Mouse (Mus musculus) splenic B cell, adult 2 months (primary cell): ENCODE measurements around the gene Msx3.

Source experiments
- DNase-seq: peaks from one replicate; pipeline ENCODE4 v3.0.0-alpha.2; 2011; ENCODE audit warnings: low read depth, low spot score
- H3K27me3 ChIP-seq: 2 replicates; pipeline ENCODE4 v1.6.1; 2012; ENCODE audit warnings: mild to moderate bottlenecking, low read length, moderate library complexity, mixed read lengths; ENCODE audit not compliant: control insufficient read depth, poor library complexity, insufficient read depth, severe bottlenecking
- H3K36me3 ChIP-seq: 2 replicates; pipeline ENCODE4 v1.6.1; 2012; ENCODE audit warnings: mild to moderate bottlenecking, low read length, moderate library complexity, mixed read lengths; ENCODE audit not compliant: control insufficient read depth, poor library complexity, insufficient read depth, severe bottlenecking

Gene Msx3

GRCm38 (mm10) chr7:140063092-140063491 is 14.2 kb upstream of the Msx3 start:
- peaks cover 2% of the 10 kb centered on the region; the same call in 1 of the 2 replicates for H3K27me3 ChIP-seq
- no peaks in the 10 kb centered on the region for H3K36me3 ChIP-seq
- DNase-seq: peak; percentile 80

- Histone ChIP-seq H3K36me3 (no peaks in the 10 kb centered on the region), H3K27me3 (peaks cover 4% of the 10 kb centered on the region)
- peak; percentile 15 for DNase-seq
Observed at GRCm38 (mm10) chr7:140062307-140062706, 13.4 kb upstream of the Msx3 start.

GRCm38 (mm10) chr7:140061832-140062130 is 12.9 kb upstream of the Msx3 start:
- peaks cover 4% of the 10 kb centered on the region for H3K27me3 ChIP-seq
- H3K36me3 ChIP-seq: no peaks in the 10 kb centered on the region
- DNase-seq: no peak

- Histone ChIP-seq H3K27me3 (peaks cover 4% of the 10 kb centered on the region), H3K36me3 (no peaks in the 10 kb centered on the region)
- DNase-seq: no peak
Observed at GRCm38 (mm10) chr7:140060936-140061831, 12.3 kb upstream of the Msx3 start.

GRCm38 (mm10) chr7:140059601-140060000 is 10.7 kb upstream of the Msx3 start:
- H3K27me3 ChIP-seq: peaks cover 4% of the 10 kb centered on the region
- H3K36me3 ChIP-seq: no peaks in the 10 kb centered on the region
- no peak for DNase-seq

GRCm38 (mm10) chr7:140058528-140058927 is 9.6 kb upstream of the Msx3 start:
- peaks cover 4% of the 10 kb centered on the region for H3K27me3 ChIP-seq
- DNase-seq: no peak
- no peaks in the 10 kb centered on the region for H3K36me3 ChIP-seq

GRCm38 (mm10) chr7:140057413-140058407 is 8.8 kb upstream of the Msx3 start:
- H3K27me3 ChIP-seq: peaks cover 4% of the 10 kb centered on the region
- H3K36me3 ChIP-seq: no peaks in the 10 kb centered on the region
- DNase-seq: no peak

GRCm38 (mm10) chr7:140054124-140054523 is 5.2 kb upstream of the Msx3 start:
- Histone ChIP-seq H3K27me3 (peaks cover 4% of the 10 kb centered on the region), H3K36me3 (no peaks in the 10 kb centered on the region)
- no peak for DNase-seq

GRCm38 (mm10) chr7:140049115-140049689 is 313 bp upstream of the Msx3 start:
- no peaks in the 10 kb centered on the region for H3K36me3 ChIP-seq
- H3K27me3 ChIP-seq: no peaks in the 10 kb centered on the region
- peak; percentile 31 for DNase-seq

GRCm38 (mm10) chr7:140047811-140048311 is 1.0 kb downstream of the Msx3 start:
- DNase-seq: no peak
- Histone ChIP-seq H3K27me3 (no peaks in the 10 kb centered on the region), H3K36me3 (no peaks in the 10 kb centered on the region)

GRCm38 (mm10) chr7:140045546-140045945 is 3.3 kb downstream of the Msx3 start:
- Histone ChIP-seq H3K27me3 (no peaks in the 10 kb centered on the region), H3K36me3 (no peaks in the 10 kb centered on the region)
- no peak for DNase-seq

- no peaks in the 10 kb centered on the region for H3K36me3 ChIP-seq
- H3K27me3 ChIP-seq: no peaks in the 10 kb centered on the region
- no peak for DNase-seq
Observed at GRCm38 (mm10) chr7:140042728-140043127, 6.2 kb downstream of the Msx3 start.

GRCm38 (mm10) chr7:140037171-140037555 is 11.7 kb downstream of the Msx3 start:
- DNase-seq: no peak
- Histone ChIP-seq H3K27me3 (no peaks in the 10 kb centered on the region), H3K36me3 (no peaks in the 10 kb centered on the region)

- no peaks in the 10 kb centered on the region for H3K27me3 ChIP-seq
- H3K36me3 ChIP-seq: no peaks in the 10 kb centered on the region
- peak; percentile 98 for DNase-seq
Observed at GRCm38 (mm10) chr7:140036281-140037170, 12.4 kb downstream of the Msx3 start, which contains the start of the genes Zfp511 and Tubgcp2. TSS of gene Zfp511 (plus strand) at chr7:140036391. TSS of gene Tubgcp2 (minus strand) at chr7:140036669.
